Mouse (Mus musculus) stomach, postnatal 0 days (tissue): ENCODE data around the gene Ncam2.

Experiments
- CTCF ChIP-seq: IDR thresholded peaks from 2 replicates; pipeline ENCODE4 v1.5.1; 2016; ENCODE audit warnings: antibody characterized with exemption, low read depth, mild to moderate bottlenecking, moderate library complexity
- EP300 ChIP-seq: optimal IDR thresholded peaks from 2 replicates; pipeline ENCODE3; 2016; ENCODE audit warnings: antibody characterized with exemption

DNA sequence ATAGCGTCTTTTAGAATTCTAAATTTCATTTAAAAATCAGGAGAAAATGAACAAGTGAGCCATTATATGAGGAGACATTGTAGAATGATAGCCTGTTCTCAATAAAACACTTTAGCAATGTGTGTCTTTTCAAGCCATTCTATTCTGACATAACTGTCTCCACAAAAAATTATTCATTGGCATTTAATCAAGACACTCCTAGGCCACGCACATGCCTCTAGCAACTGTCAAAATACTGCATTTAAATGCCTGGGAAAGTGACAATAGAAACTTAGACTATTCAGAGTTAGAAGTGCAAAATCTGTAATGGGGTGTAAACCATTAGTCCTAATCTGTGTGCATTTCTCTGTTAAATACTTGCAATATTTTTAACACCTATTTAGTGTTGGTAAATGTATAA, 456.1 kb downstream of the Ncam2 start:
- no peak for TF ChIP-seq CTCF
- no peak for TF ChIP-seq EP300
